Mouse (Mus musculus) thymus, postnatal 10 days (tissue): ENCODE results near the gene Rab27a.
A peak's percentile ranks its signal among the peaks of the same experiment; 100 is the strongest.
"Not testable (repeated sequence)": the region's sequence is repeated elsewhere in the genome, so short reads cannot be mapped to it uniquely, and the experiment has no call there.

Experiments used
- DNase-seq, 2 experiments: peaks; one replicate each; pipeline ENCODE4 v3.0.0; 2021; ENCODE audit warnings: low spot score in 2 of 2

The Rab27a gene

DNA sequence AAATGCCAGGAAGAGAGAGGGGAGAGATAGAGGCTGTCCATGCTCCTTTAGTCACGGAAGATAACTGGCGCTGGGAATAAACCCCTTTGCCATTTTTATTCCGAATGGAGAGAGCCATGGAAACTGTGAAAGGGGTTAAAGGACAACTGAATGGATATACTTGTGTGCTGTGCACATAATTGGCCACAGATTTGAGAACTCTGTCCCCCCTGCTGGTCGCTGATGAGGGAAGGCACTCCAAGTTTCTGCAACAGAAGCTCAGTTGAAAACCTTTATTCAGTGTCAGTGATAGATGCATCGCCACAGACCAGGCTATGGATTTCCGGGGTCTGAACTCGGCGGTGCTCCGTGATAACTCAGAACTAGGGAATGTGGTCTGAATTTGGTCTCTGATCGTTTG is 45.5 kb downstream of the Rab27a start:
- DNase-seq, result no peak

DNA sequence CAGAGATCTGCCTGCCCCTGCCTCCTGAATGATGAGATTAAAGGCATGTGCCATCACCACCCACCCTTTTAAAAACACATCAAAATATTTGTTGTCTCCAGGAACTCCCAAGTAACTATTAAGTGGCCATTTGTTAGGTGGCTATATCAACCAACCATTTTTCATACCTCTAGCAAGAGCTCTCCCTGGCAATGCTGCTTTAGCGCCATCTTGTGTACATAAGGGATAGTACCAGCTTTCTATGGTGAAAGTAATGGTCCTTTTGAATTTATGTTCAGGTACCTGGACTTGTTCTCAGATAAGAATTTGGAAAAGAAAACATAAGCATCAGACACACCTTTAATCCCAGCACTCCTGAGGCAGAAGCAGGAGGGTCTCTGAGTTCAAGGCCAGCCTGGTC is 47.1 kb downstream of the Rab27a start:
- DNase-seq, result peak in 1 of 2 experiments; percentile 64

DNA sequence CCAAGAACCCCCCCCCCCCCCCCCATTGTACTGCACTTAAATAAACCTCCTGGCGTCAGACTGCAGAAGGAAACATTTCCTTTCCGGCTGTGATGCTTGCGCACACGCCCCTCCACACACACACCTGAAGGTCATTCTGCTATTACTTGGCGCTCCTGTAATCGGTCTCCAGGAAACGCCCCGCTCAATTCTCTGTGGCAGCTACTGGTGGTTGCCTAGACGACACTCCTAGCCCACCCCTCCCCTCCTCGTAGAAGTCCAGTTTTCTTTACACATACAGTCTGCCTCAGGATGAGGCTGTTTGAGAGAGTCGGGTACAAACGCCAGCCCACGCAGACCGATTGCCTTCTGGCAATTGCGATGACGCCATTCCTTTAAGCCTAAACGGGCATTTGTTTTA is 49.9 kb downstream of the Rab27a start:
- DNase-seq, result no peak

DNA sequence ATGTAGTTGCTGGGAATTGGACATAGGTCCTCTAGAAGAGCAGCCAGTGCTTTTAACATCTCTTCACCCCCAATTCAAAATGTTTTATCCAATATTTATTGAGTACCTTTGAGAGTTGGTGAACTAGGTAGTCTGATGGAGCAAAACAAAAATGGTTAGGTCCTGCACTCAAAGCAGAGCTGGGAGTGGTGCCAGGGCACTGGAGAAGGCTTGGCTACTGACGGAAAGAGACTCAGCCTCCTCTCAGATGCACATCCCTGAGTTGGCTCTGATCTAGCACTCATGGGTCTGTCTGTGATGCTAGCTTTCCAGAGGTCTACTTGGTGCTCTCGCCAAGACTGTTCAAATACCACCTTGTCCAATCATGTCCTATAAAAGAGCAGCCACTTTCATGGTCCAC is 53.2 kb downstream of the Rab27a start:
- no peak for DNase-seq

DNA sequence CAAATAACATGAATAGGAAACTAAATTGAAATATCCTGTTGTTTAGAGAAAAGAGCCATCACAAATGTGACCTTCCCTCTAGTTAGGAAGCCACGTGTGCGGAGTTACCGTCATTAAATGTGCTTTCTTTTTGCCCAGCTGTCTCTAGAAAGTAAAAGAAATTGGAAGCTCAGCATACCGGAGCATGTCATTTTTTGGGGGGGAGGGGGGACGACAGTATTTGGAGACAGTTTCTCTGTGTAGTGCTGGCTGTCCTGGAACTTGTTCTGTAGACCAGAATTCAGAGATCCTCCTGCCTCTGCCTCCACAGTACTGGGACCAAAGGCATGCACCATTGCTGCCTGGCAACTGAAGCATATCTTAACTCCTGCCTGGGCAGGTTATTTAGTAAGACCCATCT is 56.9 kb downstream of the Rab27a start, which contains the start of gene Khdc3:
Gene Khdc3, plus strand, starts transcription at position 301 of the 400 bp plus-strand sequence.
- DNase-seq, result no peak

DNA sequence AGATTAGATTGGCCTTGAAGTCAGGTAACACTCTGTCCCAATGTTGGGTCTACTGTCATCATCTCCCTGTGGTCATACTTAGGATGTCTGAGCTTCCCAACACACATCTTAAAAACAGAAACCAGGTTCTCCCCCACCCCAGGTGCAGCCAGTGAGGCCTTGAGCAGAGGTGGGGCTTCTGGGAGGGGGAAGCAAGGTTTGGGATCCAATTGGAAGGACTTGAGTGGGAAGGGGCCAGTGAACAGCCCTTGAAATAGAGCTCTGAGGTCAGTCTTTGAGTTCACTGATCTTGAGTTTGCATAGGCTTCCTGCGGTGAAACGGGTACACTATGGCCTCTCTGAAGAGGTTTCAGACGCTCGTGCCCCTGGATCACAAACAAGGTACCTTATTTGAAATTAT is 57.5 kb downstream of the Rab27a start, which contains the start of gene Gm20509:
Gene Gm20509, plus strand, starts transcription at position 290 of the 400 bp plus-strand sequence.
- no peak for DNase-seq

DNA sequence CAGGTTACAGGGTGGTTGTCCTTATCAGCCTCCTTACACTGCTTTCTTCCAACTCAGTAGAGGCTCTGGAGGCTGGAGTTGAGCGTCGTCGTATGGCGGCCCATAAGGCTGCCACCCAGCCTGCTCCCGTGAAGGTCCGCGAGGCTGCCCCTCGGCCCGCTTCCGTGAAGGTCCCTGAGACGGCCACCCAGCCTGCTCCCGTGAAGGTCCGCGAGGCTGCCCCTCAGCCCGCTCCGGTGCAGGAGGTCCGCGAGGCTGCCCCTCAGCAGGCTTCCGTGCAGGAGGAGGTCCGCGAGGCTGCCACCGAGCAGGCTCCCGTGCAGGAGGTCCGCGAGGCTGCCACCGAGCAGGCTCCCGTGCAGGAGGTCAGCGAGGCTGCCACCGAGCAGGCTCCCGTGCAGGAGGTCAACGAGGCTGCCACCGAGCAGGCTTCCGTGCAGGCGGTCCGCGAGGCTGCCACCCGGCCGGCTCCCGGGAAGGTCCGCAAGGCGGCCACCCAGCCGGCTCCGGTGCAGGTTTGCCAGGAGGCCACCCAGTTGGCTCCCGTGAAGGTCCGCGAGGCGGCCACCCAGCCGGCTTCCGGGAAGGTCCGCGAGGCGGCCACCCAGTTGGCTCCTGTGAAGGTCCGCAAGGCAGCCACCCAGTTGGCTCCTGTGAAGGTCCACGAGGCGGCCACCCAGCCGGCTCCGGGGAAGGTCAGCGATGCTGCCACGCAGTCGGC is 58.7 kb downstream of the Rab27a start:
- DNase-seq, result peak in 1 of 2 experiments; percentile 24

DNA sequence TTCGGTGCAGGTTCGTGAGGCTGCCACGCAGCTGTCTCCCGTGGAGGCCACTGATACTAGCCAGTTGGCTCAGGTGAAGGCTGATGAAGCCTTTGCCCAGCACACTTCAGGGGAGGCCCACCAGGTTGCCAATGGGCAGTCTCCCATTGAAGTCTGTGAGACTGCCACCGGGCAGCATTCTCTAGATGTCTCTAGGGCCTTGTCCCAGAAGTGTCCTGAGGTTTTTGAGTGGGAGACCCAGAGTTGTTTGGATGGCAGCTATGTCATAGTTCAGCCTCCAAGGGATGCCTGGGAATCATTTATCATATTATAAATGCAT is 59.2 kb downstream of the Rab27a start:
- no peak for DNase-seq

DNA sequence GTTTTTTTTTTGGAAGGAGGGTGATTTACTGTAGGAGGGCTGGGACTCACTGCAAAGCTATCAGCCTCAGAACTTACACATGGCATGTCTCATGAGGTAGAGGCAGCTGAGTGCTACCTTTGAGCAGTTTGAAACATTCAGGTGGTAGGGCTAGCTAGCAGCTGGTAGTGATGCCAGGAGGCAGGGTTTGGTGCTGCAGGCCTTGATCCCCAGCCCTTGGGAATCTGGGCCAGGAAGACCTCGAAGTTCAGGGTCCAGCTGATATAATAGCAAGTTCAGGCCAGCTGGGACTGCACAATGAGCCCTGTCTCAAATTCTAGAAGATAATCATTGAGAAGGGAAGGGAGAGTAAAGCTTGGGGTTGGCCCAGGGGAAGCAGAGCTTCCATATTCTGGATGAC is 60.5 kb downstream of the Rab27a start:
- DNase-seq, result no peak

DNA sequence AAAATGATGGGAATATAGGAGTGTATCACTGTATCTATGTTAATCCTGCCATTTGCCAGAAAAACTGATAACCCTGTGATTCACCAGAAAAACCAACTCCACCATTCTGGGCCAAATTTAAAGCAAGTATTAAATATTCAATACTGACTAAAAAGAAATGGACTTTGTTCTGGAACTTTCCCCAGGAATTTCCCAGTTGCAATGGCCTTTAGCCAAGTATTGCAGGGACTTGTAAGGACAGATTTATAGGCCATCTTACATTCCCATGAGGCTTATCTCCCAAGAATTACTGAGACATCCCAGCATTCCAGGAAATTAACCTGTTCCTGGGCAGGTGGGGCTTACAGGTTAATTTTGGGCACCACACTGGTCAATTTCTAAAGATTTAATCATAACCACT is 61.1 kb downstream of the Rab27a start:
- DNase-seq, result no peak

DNA sequence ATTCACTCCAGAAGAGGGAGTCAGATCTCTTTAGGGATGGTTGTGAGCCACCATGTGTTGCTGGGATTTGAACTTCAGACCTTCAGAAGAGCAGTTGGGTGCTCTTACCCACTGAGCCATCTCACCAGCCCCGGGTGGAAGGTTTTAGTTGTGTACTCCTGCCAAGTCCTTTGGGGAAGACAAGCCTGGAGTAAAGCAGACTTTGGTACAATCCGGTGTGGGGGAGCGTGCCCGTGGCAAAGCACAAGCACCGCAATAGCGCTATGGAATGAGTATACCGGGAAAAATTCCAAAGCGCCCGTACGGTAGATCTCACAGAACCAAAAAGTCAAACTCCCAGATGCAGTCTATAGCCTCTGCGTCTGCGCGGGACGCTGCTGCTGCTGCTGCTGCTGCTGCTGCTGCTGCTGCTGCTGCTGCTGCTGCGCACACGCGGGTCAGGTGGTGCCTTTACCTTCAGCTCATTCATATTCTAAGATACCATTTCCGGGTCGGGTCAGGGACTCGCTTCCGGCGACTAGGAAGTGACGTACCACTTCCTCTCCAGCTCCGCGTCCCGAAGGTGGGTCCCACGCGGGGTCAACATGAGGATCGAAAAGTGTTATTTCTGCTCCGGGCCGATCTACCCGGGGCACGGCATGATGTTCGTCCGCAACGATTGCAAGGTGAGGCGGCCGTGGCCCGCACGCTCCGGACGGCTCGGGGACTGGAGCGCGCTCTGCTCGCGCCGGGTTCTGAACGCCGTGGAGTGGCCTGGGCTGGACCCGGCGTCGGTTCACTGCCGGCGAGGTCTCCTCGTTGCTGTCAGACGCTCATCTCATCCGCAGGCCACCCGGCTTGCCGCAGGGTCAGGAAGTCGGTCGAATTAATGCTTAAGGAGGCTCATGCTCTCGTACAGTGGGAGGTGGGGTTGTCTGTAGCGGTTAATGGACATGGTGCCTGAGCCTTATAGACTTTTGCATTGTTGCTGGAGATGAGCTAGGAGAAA is 68.6 kb downstream of the Rab27a start, which contains the start of gene Rsl24d1:
Gene Rsl24d1, plus strand, starts transcription at position 508 of the 988 bp plus-strand sequence.
- DNase-seq, result peak; percentile 73 to 75

DNA sequence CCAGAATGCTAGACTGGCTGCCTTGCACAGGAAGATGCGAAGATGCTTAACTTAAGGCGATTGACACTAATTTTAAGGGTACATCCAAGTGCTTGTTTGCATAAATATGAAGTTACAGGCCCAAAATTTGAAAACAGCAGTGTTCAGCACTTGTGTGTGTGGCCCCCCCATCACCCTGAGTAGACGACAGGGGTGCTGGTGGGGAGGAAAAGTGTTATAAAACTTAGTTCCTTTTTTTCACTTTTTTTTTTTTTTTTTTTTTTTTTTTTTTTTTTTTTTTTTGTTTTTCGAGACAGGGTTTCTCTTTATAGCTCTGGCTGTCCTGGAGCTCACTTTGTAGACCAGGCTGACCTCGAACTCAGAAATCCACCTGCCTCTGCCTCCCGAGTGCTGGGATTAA is 72.0 kb downstream of the Rab27a start:
- DNase-seq, result not testable (repeated sequence)

DNA sequence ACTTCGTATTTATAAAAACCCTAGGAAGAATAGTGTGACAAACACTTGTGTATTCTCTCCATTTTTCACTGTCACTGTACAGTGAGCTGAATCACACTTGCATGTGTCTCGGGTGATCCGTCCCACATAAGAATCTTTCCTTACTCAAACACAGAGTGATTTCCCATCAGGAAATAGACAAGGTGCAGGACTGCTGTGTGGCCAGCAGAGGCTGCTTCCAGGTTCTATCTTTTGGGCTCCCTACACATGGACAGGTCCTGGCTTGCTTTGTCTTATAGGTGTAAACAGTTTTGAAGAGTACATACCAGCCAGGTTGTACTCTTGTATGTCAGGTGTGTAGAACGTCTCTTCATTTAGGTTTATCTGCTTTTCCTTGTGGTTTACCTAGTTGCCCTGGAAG is 73.4 kb downstream of the Rab27a start:
- DNase-seq, result no peak

DNA sequence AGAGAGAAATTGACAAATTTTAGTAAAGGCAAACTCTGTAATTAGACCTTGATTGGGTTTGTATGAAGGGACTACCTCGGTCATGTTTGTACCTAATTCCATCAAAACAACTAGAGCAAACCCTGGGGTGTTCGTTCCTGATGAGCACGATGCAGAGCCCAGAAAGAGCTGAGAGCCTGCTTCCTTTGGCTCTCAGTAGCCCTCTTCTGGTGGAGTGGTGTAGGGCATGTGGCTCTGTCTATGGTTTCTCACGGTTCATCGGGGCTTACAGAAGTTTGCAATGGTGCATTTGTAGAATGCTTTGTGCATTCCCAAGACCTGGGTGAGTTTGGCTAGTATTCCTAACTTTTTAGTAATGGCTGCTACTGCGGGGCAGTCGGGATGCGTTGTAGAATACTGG is 77.1 kb downstream of the Rab27a start:
- peak in 1 of 2 experiments; percentile 21 for DNase-seq

DNA sequence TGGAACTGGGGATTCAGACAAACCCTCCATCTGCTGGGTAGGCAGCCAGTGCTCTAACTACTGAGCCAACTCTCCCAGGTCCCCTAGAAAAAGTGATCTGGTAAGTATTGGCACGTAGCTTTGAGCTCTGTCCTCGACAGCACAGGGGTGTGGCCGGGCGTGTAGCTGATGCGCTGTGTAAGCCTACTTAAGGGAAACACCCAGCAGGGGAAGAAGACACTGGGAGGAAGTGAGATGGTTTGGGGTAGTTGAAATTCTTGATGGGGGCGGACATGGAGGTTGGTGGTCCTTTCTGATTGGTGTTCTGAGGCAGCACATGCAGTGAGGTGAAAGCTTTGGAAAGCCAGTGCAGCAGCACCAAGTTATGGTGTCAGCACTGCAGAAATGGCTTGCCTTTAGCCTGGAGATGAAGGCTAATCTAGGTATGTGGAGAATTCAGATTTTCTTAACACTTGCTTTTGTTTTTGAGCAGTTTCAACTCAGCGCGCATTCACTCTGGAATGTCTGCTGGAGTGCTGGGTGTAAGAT is 80.5 kb downstream of the Rab27a start:
- no peak for DNase-seq

DNA sequence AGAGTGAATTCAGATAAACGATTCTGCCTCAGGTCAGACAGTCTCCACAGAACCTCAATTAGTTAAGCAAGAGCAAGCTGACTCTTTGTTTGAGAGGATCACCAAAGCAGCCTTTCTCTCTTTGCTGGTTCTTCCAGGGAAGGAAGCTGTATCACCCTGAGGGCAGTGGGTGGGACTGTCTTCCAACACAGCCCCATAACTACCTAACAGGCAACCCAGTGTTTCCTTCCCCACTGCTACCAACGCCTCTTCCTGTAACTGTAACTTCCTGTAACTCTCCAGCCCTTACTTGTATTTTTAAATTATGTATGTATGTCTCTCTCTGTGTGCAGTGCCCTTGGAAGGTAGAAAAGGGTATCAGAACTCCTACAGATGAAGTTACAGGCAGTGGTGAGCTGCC is 82.8 kb downstream of the Rab27a start:
- no peak for DNase-seq

DNA sequence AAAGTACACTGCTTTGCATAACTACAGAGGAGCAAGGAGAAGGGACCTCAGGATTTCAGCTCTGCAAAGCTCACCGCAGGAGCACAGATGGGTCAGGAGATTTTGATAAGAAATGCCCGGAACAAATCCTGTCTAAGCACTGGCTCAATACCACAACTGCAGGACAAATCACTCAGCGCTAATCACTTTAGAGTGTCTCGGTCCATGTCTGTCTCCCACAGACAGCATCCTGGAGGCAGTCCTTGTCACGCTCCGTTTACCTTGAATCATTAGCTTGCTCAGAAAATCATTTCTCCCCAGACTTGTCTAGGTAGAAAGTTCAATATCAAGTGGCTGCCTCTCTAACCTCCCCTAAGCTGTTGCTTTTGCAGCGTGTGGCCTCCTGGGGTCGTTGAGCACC is 85.2 kb downstream of the Rab27a start:
- no peak for DNase-seq

DNA sequence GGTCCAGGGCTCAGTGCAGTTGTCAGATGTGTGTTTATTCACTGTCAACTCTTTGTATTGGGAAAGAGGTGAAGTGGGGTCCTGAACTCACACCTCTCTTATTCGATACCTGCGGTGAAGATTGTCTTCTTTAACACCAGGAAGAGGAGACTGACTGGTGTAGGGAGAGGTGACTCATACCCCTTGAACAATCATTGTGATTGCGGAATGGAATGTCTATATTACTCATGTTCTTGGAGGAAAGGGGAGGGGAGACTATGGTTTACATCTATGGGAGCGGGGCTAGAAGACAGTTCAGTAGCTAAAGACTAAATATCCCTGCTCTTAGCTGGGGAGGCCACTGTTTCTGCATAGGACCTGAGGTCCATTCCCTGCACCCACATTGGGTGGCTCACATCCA is 85.9 kb downstream of the Rab27a start:
- DNase-seq, result no peak

DNA sequence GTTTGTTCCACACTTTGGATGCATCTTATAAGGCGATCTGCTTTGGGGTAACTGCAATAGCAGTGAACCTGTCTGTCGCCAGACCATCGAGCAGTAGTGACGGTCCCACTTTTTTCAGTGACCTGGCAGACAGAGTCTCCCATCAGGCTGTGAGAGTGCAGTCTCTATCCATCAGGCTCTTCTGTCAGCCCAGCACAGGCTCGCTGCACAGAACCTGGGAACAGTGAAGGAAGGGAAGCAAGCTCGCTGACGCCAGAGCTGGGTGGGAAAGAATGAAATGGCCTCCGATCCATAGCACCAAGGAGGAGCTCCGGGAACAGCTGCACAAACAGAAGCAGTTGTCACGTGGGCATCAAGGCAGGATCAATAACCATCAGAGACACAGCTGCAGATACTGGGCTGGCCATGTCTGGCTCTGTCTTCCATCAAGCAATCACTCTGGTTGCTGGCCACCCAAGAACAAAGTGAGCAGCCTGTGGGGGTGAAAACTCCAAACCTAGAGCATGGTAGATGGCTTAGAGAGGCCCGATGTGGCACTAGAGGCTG is 92.8 kb downstream of the Rab27a start:
- DNase-seq, result no peak
